Mouse (Mus musculus): ENCODE results near the gene Ifrd2.

- TF ChIP-seq POLR2A (IDR thresholded peaks at IDR 0.05; ENCODE audit: control insufficient read depth, extremely low read depth, insufficient read depth, low read length, poor library complexity): no peak
- TF ChIP-seq CTCF (IDR thresholded peaks at IDR 0.05; ENCODE audit: borderline replicate concordance, control insufficient read depth, extremely low read depth, insufficient read depth, low read length, poor library complexity): no peak
These were observed 35.5 kb upstream of the Ifrd2 start for GRCm38 (mm10) chr9:107551890-107552355.

All from thymus, adult 2 months (tissue).